Mouse (Mus musculus) monocyte, adult 5-6 weeks (primary cell): ENCODE measurements around the gene Sppl2b. TPM values are rescaled to one million over a fixed set of nuclear protein-coding genes. Genes with fewer than 3 reads are reported as not detected.
A peak's percentile ranks its signal among the peaks of the same experiment; 100 is the strongest.

Experiments
- ATAC-seq: fragments of 153-309, 156-312 bp; replicated peaks from 2 replicates; pipeline ENCODE4 v1.8.0; 2017; ENCODE audit warnings: mild to moderate bottlenecking; ENCODE audit not compliant: low TSS enrichment, insufficient number of reproducible peaks, severe bottlenecking, poor library complexity, low FRiP score
- total RNA-seq: library from RNA; stranded (forward); fragments of 200-1000, 200-491, 200-594 nt; gene quantifications from 3 replicates; pipeline ENCODE4 v1.2.3, GENCODE M21; 2017

Sppl2b gene
- total RNA-seq, 1 experiment from 2014 or later = 8.2 TPM

DNA sequence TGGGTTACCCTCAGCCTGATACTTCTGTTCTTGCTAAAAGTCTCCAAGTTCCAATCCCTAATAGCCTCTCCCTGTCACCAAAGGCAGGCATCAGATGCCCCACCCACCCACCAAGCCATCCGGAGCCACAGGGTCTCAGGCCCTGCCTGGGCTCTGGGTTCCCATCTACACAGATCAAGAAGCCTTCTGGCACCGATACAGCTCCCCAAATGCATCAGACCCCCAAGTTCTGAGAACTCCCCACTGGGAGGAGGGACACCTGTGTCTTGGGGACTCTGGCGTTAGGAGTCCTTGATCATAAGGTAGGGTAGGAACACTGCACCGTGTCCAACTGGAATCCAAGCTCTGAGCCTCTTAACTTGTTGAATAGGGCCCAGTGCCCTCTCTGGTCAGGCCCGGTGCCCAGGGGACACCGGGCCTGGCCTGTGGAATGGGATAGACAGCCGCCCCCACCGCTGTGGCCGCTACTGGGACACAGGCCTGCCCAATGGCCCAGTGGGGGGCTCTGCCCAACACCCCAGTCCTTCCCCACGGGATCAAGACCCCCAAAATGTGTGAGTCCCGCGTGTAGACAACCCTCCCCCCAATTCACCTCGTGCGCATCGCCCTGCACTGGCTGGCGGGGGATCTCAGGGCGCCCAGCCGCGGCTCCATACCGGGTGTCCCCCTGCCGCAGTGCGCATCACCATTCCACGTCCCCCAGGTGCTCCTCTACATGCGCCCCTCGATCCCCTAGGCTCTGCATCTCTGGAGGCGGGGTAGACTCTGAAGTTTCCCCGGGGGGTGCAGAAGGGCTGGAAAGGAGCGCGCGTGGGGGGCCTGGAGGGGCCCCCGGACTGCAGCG, 11.8 kb upstream of the Sppl2b start:
- no peak for ATAC-seq

DNA sequence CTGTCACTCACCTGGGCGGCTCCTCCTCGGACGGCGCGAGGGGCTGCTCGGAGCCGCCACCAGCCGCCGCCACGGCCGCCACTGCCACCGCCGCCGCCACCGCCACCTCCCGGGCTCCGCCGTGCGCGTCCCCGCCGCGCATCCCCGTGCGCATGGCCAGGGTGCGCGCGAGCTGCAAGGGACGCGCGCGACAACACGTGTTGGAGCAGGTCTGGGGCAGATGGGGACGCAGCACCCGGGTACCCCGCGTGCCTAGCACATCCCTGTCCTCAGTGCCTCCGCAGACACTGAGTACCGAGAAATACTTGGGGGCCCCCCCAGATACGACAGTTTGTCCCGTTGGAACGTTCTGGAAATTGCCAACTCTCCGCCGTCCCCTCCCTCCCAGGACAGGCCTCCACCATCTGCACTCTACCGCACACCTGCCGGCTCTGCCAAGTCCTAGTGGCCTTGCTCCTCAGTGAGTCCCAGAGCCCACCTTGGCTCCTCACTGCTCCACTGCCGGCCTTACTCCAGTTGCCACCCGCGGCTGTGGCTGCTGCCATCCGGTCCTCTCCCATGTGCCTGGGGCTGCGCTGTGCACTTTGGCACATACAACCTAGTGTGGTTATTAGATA, 11.0 kb upstream of the Sppl2b start, which contains the start of gene Lingo3:
TSS of gene Lingo3 (minus strand) at position 109 of the 617 bp plus-strand sequence.
- no peak for ATAC-seq

DNA sequence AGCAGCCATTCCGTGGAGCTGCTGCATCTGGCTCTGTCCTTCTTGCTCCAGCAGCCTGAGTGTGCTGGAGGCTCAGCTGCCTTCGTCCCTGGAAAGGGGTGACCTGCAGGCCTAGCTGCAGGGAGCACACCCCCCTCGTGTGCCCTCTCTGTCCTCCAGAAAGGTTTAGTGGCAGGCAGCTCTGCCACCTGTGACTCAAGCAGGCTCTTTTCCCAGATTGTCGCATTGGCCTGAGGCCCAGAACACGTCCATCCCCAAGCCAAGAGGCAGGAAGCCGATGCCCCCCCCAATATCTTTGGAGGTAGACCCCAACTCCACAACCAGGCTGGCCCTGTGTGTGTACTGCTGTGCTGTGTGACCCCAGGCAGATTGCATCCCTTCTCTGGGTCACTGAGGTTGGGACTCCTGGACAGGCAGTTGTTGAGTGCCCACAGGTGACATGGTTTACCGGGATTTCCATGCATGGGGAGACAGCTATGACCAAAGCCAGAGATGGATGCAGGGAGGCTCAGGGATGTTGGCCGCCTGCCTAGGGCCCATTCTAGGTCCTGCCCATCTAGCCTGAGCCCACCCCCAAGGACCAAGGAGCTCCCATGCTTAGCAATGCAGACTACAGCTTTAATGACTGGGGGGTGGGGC, 9.9 kb upstream of the Sppl2b start:
- ATAC-seq = no peak

DNA sequence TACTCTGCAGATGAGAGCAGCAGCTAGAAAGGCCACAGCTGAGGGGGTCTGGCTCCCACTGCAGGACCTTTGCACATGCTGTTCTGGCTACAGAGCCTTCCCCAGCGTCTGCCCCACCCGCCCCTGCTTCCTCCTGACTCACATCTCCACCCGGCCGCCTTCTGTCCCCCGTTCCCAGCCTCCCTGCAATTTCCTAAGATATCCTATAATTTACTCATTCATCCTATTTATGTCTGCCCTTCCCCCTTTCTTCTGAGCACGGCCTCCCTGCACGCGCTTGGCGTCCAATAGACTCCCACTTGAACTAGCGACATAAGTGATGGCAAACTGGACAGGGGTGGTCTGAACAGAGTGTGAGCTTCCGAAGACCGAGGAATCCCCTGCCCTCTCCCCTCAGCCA, 9.3 kb upstream of the Sppl2b start:
- ATAC-seq = no peak

DNA sequence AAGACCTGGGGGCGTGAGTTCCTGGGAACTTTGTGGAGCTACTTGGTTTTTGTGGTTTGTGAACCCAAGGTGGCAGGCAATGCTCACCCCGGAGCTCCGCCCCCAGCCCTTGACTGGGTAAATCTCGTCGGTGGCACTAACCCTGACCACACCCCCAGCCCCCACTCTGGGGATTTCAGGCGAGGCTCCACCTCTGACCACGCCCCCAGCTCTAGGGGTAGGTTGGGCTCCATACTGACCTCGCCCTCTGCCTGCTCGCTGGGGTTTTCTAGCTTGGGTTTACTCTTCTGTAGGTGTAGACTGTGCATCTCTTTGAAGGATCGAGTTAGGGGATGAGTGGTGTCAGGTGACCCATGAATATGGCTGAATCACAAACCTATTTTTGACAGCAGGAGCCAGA, 6.5 kb upstream of the Sppl2b start:
- ATAC-seq = no peak

DNA sequence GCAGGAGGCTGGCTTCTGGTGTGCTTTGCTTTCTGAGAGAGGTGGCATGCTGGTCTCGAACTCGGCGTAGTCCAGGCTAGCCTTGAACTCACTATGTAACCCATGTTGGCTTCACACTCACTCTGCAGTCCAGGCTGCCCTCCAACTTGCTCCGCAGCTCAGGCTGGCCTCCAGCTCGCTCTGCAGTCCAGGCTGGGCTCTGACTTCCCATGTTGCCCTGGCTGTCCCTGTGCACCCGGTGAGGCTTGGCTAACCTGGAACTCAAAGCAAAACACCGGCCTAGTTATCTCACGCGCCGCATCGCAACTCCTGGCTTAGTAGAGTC, 636 bp downstream of the Sppl2b start:
- ATAC-seq = no peak

DNA sequence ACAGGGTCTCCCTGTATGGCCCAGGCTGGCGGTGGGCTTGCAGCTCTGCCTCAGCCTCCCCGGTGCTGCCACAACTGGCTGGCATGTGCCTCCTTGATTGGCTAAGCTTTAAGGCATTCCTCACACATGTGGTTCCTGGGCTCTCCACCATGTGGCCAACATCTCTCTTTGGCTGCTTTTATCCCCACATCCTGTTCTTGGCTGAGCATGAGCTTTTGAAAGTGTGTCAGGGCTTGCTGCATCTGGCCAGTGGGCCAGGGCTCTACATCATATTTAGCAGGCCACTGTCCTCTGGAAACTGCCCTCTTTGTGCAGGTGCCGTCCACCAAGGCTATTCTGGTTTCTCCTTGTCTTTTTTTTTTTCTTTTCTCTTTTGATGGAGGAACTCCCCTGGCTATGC, 1.2 kb downstream of the Sppl2b start:
- ATAC-seq = no peak

DNA sequence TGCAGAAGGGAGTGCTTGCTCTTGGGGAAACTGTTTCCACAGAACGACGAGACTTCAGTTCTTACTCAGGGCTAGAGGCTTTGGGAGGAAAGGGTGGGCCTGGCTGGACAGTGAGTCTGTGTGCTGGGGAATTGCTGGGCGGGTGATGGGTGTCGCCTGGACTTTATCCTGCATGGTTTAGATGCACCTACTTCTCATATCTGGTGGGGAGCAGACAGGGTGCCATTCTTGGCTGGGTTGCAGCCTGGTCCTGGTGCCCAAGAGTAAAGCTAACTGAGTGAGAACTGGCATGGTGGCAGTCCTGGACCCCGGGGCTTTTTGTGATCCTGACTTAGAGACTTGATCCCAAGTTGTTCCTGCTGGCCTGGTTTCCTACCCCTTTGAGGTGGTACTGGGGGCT, 1.8 kb downstream of the Sppl2b start:
- no peak for ATAC-seq

DNA sequence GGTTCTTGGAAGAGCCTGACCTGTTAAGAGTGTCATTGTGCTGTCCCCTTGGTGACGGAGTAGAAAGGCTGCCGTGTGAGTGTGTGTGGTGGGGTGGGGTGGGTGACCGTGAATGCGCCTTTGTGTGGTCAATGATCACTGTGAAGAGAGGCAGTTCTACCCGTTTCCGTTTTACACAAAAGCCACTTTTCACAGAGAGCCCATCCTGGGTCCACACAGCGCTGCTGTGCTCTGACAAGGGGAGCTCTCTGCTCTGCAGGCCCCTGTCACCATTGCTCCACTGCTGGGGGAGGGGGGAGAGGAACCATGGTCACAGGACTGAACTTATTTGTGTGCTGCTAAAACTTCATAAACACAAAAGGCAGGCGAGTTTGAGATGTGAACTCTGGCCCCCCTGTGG, 2.3 kb downstream of the Sppl2b start:
- no peak for ATAC-seq

DNA sequence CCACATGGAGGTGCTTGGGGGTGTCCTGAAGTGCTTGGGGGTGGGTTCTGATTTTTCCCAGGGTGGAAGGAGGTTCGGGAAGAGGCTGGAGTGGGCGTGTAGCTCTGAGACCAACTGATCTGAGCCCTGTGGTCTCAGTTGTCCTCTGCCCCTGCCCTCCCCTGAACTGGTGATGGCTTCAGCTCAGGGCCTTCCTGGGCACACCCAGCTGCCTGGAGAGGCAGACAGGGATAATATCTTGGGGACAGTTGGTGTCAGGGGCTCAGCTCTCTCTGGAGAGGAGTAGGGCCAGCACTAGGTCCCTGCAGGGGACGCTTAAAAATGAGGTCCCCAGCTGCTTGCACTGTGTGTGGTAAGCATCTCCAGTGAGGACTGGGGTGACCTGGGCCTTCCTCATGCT, 2.8 kb downstream of the Sppl2b start:
- ATAC-seq = no peak

DNA sequence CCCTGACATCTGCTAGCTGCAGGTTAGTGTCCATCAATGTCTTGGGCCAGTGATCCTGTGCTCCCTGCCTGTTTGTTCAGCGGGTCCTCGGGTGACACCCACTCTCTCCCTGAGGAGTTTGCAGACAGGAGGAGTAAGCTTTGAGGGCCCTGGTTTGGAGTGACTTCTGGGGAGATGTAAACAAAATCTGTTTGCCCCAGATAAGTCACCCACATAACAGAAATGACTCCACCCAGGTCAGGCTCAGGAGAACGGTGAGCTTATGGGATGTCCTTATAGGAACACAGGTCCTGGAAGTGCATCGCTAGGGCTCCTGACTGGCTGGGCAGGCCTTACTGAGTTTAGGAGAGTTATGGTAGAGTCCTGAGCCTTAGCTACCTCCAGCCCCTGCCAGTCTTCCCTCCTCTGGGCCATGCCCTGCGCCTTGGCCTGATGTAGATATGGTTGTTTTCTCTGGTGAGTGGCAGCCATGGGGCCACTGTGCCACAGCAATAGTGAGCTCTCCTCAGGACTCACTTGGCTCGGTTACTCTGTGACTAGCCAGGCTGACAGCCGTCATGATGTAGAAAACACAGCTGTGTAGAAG, 3.4 kb downstream of the Sppl2b start:
- no peak for ATAC-seq

DNA sequence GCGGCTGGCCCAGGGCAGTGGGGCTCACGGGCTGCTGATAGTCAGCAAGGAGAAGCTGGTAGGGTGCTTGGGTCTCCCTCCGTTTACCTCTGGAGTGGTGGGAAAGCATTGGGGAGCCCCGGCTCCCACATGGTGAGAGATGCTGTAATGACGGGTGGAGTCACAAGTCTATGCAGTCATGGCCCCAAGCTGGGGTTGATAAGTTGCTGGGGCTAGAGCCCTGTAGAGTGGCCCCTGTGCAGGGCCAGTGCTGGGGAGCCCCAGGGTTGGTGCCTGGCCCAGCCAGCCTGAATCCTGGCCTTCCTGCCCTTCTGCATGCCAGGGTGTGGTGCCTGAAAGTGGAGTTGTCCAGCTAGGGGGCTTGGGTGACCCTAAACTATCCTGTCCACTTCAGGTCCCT, 7.2 kb downstream of the Sppl2b start:
- no peak for ATAC-seq

DNA sequence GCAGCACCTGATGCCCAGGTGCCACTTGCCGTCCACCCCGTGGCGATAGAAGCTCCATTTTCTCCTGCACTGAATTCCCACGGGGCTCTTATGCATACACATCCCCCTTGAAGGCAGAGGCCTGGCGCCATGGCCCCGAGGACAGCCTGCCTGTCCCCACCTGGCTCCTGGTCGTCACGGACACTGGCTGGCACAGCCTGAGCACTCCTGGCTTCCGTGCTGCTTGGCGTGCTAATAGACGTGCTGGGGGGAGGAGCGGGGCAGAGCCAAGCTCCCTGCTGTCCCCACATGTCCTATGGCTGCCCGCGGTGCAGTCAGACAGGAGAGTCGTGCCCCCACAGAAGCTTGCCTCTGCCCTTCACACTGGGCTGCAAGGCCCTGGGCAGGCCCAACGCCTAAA, 9.4 kb downstream of the Sppl2b start:
- ATAC-seq = no peak

DNA sequence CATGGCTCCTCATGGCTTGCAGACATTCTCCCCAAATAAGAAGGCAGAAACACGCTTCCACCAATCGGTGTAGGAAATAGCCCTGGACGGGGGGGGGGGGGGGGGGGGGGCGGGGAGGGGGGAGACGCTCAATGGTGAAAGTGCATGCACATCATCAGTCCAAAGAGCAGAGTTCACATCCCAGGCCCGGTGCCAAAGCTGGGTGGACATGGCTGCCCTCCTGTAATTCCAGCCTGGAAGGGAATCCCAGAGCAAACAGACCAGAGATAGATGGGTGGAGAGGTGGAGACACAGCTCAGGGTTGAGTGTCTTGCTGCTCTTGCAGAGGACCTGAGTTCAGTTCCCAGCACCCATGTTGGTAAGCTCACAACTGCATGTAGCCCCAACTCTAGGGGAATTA, 15.9 kb downstream of the Sppl2b start:
- no peak for ATAC-seq

DNA sequence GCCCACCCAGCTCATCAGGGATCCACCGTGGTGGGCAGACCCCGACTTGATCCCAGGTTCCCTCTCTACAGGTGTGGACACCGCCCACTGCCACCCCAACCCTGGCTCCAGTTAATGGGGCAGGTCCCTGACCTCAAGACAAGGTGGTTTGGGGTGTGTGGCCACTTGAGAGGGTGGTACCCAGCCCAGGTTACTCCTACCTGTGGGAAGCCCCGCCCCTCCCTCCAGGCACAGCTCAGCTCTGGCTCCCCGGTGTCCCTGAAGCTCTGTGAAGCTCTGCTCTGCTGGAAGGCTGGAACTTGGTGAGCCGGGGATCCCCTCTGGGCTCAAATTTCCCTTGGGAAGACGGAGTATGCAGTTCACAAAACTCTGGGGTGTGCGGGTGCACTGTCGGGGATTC, 16.5 kb downstream of the Sppl2b start, which contains the start of gene Tmprss9:
TSS of gene Tmprss9 (plus strand) at position 268 of the 400 bp plus-strand sequence.
- ATAC-seq = no peak

DNA sequence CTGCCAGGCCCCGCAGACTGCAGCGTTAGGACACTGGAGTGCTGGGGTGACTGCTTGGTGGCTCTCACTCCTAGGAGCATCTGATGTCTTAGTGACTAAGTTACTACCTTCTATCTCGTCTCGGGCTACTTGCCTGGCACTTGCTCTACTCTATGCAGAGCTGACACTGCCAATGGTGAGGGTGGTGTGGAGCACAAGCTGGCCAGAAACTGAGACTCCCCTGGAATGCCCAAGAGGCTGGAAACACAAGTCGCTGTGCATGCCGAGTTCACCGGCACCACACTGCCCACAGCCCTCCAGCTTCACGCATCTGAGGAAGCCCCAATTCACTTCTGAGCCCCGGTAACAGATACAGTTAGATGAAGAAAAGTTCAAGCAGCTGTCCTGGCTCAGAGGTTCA, 19.0 kb downstream of the Sppl2b start:
- ATAC-seq = no peak

DNA sequence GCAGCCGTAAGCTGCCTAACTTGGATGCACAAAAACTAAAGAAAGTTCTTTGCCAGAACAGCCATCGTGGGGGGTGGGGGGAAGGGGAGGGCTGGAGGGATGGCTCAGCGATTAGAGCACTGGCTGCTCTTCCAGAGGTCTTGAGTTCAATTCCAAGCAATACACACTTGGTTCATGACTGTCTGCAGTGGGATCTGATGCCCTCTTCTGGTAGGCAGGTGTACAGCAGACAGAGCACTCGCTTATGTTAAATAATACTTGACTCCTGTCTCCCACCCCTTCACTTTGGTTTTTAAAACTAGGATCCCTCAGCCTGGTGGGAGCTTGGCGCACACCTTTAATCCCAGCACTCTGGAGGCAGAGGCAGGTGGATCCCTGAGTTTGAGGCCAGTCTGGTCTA, 21.0 kb downstream of the Sppl2b start:
- 0 out of 2 replicates have a peak, but pooled peaks have one; percentile 53 for ATAC-seq

DNA sequence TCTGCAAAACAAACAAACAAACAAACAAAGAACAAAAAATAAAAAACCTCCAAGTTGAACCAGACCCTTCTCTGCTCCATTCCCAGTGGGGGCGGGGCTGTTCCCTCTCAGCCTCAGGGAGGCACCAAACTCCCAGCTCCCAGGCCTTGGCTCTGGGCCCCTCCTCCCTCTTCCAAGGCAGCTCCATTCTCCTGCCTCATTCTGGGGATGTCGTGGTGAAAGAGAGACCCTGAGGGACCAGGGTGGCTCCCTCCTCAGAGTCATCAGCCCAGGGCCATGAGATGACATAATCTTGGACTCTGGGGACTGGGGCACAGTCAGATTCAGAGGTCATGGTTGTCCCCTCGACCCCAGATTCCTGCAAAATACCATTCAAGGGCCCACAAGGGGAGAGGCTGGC, 21.5 kb downstream of the Sppl2b start:
- ATAC-seq = no peak

DNA sequence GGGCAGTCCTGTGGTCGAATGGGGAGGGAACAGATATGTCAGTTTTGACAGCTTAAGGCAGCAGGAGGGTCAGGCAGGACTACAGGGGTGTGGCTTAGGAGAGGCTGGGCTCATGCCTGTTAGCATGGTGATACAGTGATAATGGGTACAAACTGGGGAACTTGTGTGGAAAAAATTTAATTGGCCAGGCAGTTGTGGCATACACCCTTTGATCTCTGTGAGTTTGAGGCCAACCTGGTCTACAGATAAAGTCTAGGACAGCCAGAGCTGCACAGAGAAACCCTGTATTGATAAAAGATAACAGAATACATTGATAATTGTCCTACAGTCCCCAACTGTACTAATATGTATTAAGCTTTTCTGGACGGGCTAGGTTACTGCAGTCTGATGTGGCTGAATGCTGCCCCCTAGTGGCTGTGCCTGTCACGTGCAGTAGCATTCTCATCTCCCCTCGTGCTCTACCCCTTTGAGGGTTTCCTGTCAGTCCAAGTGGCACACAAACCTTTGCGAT, 25.1 kb downstream of the Sppl2b start:
- ATAC-seq = peak; percentile 65
